Mouse (Mus musculus) lung, adult 2 months (tissue): ENCODE measurements around the gene Thada.

Experiments
- CTCF ChIP-seq: fragments of 200-500 bp; IDR thresholded peaks from 2 replicates; pipeline ENCODE4 v1.5.1; 2011; ENCODE audit warnings: mild to moderate bottlenecking, low read length, control low read depth; ENCODE audit not compliant: insufficient read depth
- POLR2A ChIP-seq: fragments of 200-500 bp; IDR thresholded peaks from 2 replicates; pipeline ENCODE4 v1.6.1; 2011; ENCODE audit warnings: low read depth, mild to moderate bottlenecking, control low read depth, low read length, borderline replicate concordance; ENCODE audit errors: extremely low read depth

DNA sequence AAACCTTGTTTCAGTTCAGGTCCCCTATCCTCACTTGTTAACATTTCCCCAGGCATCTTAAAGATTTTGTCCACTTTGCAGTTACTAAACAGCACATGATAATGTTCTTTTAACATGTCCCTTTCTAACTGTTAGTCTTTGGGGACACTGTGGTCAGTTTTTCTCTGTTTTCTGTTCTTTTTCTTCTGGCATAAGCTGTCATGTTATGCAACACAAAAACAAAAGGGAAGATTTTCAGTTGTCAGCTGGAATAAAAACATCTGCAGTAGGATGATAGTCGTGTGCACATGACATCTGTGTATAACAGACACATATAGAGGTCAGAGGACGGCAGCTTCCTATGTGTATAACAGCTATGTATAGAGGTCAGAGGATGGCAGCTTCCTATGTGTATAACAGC is 39.9 kb upstream of the Thada start:
- no peak for TF ChIP-seq POLR2A
- no peak for TF ChIP-seq CTCF
